Mouse (Mus musculus) midbrain, embryonic 12.5 days (tissue): ENCODE data around the gene Usp17ld. TPM values are rescaled to one million over a fixed set of nuclear protein-coding genes. Genes with fewer than 3 reads are reported as not detected.
"Not testable (repeated sequence)": the region's sequence is repeated elsewhere in the genome, so short reads cannot be mapped to it uniquely, and the experiment has no call there.

Experiments used
- ATAC-seq: fragments of 200-750 bp; cut with Nextera tagmentation; 2 replicates; pipeline ENCODE4 v1.8.0; 2017; ENCODE audit warnings: low read depth, moderate TSS enrichment, moderate library complexity; ENCODE audit not compliant: low FRiP score
- H3K27ac ChIP-seq: fragments of 300-500 bp; sonication (generic); replicated peaks from 2 replicates; pipeline ENCODE4 v1.5.1; 2016; ENCODE audit warnings: mild to moderate bottlenecking
- H3K27me3 ChIP-seq: fragments of 300-500 bp; sonication (generic); 2 replicates; pipeline ENCODE4 v1.6.1; 2016; ENCODE audit warnings: mild to moderate bottlenecking
- H3K36me3 ChIP-seq: fragments of 300-500 bp; sonication (generic); 2 replicates; pipeline ENCODE4 v1.6.1; 2016
- H3K4me1 ChIP-seq: fragments of 300-500 bp; sonication (generic); 2 replicates; pipeline ENCODE4 v1.6.1; 2016
- H3K4me2 ChIP-seq: fragments of 300-500 bp; sonication (generic); replicated peaks from 2 replicates; pipeline ENCODE4 v1.6.1; 2016; ENCODE audit warnings: mild to moderate bottlenecking, moderate library complexity
- H3K4me3 ChIP-seq: fragments of 300-500 bp; sonication (generic); 2 replicates; pipeline ENCODE4 v1.5.1; 2016; ENCODE audit warnings: mild to moderate bottlenecking
- H3K9ac ChIP-seq: fragments of 300-500 bp; sonication (generic); replicated peaks from 2 replicates; pipeline ENCODE4 v1.6.1; 2016; ENCODE audit warnings: mild to moderate bottlenecking, moderate library complexity
- H3K9me3 ChIP-seq: fragments of 300-500 bp; sonication (generic); 2 replicates; pipeline ENCODE4 v1.6.1; 2016; ENCODE audit warnings: mild to moderate bottlenecking
- WGBS: fragments of 180-500 bp; shearing (Covaris S2); methylation state at CpG from one replicate; pipeline ENCODE4 v1.1.7; 2016; 5-methylcytosine and 5-hydroxymethylcytosine counted together
- microRNA-seq: library from miRNA; unstranded; fragments of <30 nt; microRNA quantifications from one replicate; pipeline ENCODE4, GENCODE M21; 2017
- polyA plus RNA-seq: library from polyadenylated mRNA; unstranded; fragments of >200 nt; fragmentation: Nextera tagmentation; extraction: Ambion mirVana; gene quantifications from 2 replicates; pipeline ENCODE4 v1.2.1, GENCODE M21; 2016

The Usp17ld gene
- not detected in 2 replicates for polyA plus RNA-seq

DNA sequence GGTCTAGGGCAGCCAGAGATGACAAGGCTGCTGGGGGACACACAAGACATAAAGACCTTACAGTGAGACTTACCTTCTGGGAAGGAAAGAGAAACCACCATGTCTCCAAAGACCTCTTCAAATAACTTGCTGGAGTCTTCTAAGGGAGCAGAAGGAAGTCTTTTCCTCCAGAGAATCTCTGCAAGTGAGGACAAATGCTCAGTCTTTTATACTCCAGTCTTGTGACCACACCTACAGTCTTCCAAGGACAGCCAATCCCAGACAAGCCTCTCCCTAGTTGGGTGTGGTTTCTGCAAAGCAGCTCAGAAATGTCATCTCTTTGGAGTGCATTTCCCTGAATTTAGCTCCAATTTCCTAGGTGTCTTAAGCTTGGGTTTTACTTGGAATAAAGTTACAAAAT is at the start of gene Usp17ld:
Gene Usp17ld (minus strand): TSS at position 101 of the 400 bp plus-strand sequence.
- H3K9me3 ChIP-seq, H3K4me3 ChIP-seq, H3K9ac ChIP-seq, H3K27ac ChIP-seq, H3K36me3 ChIP-seq, H3K4me2 ChIP-seq, H3K4me1 ChIP-seq, H3K27me3 ChIP-seq, ATAC-seq: not testable (repeated sequence)

DNA sequence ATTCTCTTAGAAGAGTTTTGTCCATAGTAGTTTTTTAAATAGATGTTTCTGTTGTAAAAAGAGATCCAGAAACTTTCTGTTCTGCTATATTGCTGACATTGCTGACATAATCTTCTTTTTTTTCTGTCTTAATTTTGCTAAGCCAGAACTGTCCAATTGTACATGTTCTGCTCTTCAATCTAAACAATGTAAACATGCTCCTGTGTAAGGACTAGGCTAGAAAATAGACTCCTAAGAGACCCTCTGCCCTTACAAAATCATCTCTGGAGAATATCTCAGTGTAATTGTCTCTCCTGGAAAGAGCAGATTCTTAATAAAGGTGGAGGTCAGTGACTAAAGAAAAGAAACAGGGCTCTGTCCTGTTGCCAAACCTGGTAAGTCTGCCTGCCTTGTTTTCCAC is 35.6 kb downstream of the Usp17ld start, which contains the start of gene Olfr594:
Gene Olfr594 (plus strand): TSS at position 301 of the 400 bp plus-strand sequence.
- no peak within 1 kb of the TSS for H3K4me3 ChIP-seq
- no peak within 1 kb of the TSS for H3K4me2 ChIP-seq
- no peaks in the 10 kb centered on the region for H3K36me3 ChIP-seq
- no peaks in the 10 kb centered on the region for H3K27me3 ChIP-seq
- no peak within 1 kb of the TSS for H3K27ac ChIP-seq
- ATAC-seq: no peak
- H3K9ac ChIP-seq: no peak within 1 kb of the TSS
- H3K4me1 ChIP-seq: no peaks in the 10 kb centered on the region
- no peaks in the 10 kb centered on the region for H3K9me3 ChIP-seq

DNA sequence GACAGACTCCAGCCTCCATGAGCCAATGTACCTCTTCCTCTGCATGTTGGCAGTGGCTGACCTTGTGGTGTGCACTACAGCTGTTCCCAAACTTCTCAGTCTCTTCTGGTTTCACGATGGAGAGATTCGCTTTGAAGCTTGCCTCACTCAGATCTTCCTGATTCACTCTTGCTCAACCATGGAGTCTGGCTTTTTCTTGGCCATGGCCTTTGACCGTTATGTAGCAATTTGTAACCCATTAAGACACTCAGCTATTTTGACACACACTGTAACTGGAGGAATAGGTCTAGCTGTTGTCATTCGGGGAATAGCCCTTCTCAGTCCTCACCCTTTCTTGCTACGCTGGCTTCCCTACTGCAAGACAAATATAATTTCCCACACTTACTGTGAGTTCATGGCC is 40.3 kb downstream of the Usp17ld start:
- not testable (repeated sequence) for ATAC-seq, H3K27me3 ChIP-seq, H3K36me3 ChIP-seq

DNA sequence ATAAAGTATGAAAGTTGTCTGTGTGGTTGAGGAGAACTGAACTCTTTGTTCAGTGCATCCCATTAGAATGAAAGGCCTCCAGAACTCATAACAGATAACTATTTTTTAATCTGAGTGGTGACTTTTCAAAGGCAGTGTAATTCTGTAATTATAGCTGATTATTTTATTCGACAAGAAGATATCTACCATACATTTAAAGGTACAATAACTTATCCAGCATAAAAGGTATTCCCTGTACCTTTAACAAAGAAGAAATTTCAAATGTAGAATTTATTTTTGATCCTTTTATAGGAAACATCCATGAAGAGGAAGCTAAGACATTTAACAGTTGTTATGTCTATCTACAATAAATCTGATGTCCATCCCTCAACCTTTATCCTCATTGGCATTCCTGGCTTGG is 40.7 kb downstream of the Usp17ld start, which contains the start of gene Olfr593:
Gene Olfr593 (plus strand): TSS at position 301 of the 400 bp plus-strand sequence.
- H3K4me1 ChIP-seq: no peaks in the 10 kb centered on the region
- no peak within 1 kb of the TSS for H3K4me3 ChIP-seq
- no peak within 1 kb of the TSS for H3K9ac ChIP-seq
- WGBS: 69% methylated on average over 1 of the region's 1 CpGs
- no peak within 1 kb of the TSS for H3K4me2 ChIP-seq
- no peak within 1 kb of the TSS for H3K27ac ChIP-seq
- H3K9me3 ChIP-seq: no peaks in the 10 kb centered on the region
- H3K27me3 ChIP-seq: no peaks in the 10 kb centered on the region
- H3K36me3 ChIP-seq: no peaks in the 10 kb centered on the region
- no peak for ATAC-seq

More for the DNA sequence above, 40.3 kb downstream of the Usp17ld start:
- not testable (repeated sequence) for H3K4me2 ChIP-seq, H3K4me1 ChIP-seq, H3K9me3 ChIP-seq, H3K4me3 ChIP-seq, H3K27ac ChIP-seq, H3K9ac ChIP-seq
- 90% methylated on average over 5 of the region's 5 CpGs for WGBS

Small RNAs within 50 kb of the gene (microRNA-seq; reads per million reads assigned to microRNA genes)
- not detected for gene Gm23550
- not detected for gene Gm25171

Other genes starting within 250 kb of the Usp17ld start
- gene Olfr582, start 214.5 kb downstream of the Usp17ld start, polyA plus RNA-seq: not detected in 2 replicates
- gene Olfr583, start 201.2 kb downstream of the Usp17ld start, polyA plus RNA-seq: not detected in 2 replicates
- not detected in 2 replicates for gene Olfr584, start 170.6 kb downstream of the Usp17ld start, polyA plus RNA-seq
- not detected in 2 replicates for gene Olfr585, start 154.8 kb downstream of the Usp17ld start, polyA plus RNA-seq
- gene Olfr586, start 126.9 kb downstream of the Usp17ld start, polyA plus RNA-seq: not detected in 2 replicates
- not detected in 2 replicates for gene Olfr588-ps1, start 111.6 kb downstream of the Usp17ld start, polyA plus RNA-seq
- gene Olfr589, start 96.1 kb downstream of the Usp17ld start, polyA plus RNA-seq: not detected in 2 replicates
- gene Olfr591, start 74.2 kb downstream of the Usp17ld start, polyA plus RNA-seq: not detected in 2 replicates
- not detected in 2 replicates for gene Olfr592, start 67.7 kb downstream of the Usp17ld start, polyA plus RNA-seq
- not detected in 2 replicates for gene Olfr593, start 40.6 kb downstream of the Usp17ld start, polyA plus RNA-seq
- gene Olfr594, start 35.5 kb downstream of the Usp17ld start, polyA plus RNA-seq: not detected in 2 replicates
- gene Olfr596, start 53.1 kb upstream of the Usp17ld start, polyA plus RNA-seq: not detected in 2 replicates
- gene Olfr597, start 63.8 kb upstream of the Usp17ld start, polyA plus RNA-seq: not detected in 2 replicates
- gene Olfr598, start 71.1 kb upstream of the Usp17ld start, polyA plus RNA-seq: not detected in 2 replicates
- gene Olfr599, start 83.4 kb upstream of the Usp17ld start, polyA plus RNA-seq: not detected in 2 replicates
- not detected in 2 replicates for gene Olfr600, start 97.2 kb upstream of the Usp17ld start, polyA plus RNA-seq
- not detected in 2 replicates for gene Olfr601, start 110.2 kb upstream of the Usp17ld start, polyA plus RNA-seq
- not detected in 2 replicates for gene Olfr603, start 133.7 kb upstream of the Usp17ld start, polyA plus RNA-seq
- not detected in 2 replicates for gene Usp17lc, start 162.6 kb upstream of the Usp17ld start, polyA plus RNA-seq
- not detected in 2 replicates for gene Olfr605, start 192.9 kb upstream of the Usp17ld start, polyA plus RNA-seq
- gene Olfr606, start 196.5 kb upstream of the Usp17ld start, polyA plus RNA-seq: not detected in 2 replicates
- not detected in 2 replicates for gene Olfr607, start 211.6 kb upstream of the Usp17ld start, polyA plus RNA-seq
- gene Olfr608, start 217.4 kb upstream of the Usp17ld start, polyA plus RNA-seq: not detected in 2 replicates
- not detected in 2 replicates for gene Olfr609, start 245.6 kb upstream of the Usp17ld start, polyA plus RNA-seq